Mouse (Mus musculus): ENCODE measurements around the gene Camta2. TPM values are rescaled to one million over a fixed set of nuclear protein-coding genes. Genes with fewer than 3 reads are reported as not detected.
A peak's percentile ranks its signal among the peaks of the same experiment; 100 is the strongest.

The Camta2 gene
- polyA plus RNA-seq (2014; fragmentation: Nextera tagmentation; extraction: Ambion mirVana): 24.9 and 29.0 TPM in 2 replicates

DNA sequence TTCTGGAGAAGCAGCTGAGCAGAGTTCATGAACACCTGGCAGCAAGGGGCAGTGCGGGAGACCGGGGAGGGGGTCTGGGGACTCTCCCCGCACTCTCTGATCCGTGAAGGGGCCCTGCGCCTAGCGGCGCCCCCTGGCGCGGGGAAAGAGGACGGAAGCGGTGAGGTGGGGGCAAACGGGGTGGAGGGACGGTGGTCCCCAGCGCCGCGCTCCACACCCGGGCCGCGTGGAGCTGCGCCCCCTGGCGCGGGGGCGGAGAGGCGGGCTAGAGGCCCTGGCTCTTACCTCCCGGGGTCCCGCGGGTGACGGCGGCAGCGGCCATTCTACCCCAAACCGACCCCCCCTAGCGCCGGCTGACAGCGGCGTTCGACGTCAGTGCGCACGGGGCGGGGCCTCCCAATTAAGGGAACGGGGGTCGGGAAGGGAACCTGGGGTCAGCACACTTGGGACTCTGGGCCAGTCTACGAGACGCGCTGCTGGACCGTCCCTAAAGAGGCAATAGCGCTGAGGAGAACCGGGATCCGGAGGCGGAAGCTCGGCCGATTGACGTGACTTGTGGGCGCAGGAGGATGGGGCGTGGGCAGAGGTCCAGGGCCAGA is at the start of gene Camta2:
Gene Camta2 (minus strand): TSS at position 505 of the 599 bp plus-strand sequence.
- under 1% methylated on average over 48 of the region's 55 CpGs for WGBS
- Histone ChIP-seq H3K4me1 (ENCODE audit: control insufficient read depth, insufficient read depth, low read length) (peaks cover 15% of the 10 kb centered on the region), H3K9ac (replicated peaks; ENCODE audit: low read depth, low read length) (peak within 1 kb of the TSS; percentile 92), H3K36me3 (ENCODE audit: control insufficient read depth, insufficient read depth, low read length) (peaks cover 20% of the 10 kb centered on the region), H3K27me3 (ENCODE audit: control insufficient read depth, insufficient read depth, low read length) (no peaks in the 10 kb centered on the region), H3K9me3 (ENCODE audit: control insufficient read depth, low read length) (no peaks in the 10 kb centered on the region), H3K4me2 (ENCODE audit: low read depth, low read length) (peak within 1 kb of the TSS; percentile 80), H3K27ac (ENCODE audit: low read depth, low read length) (peak within 1 kb of the TSS; percentile 83), H3K4me3 (ENCODE audit: low read depth, low read length) (peak within 1 kb of the TSS; percentile 82)
- ATAC-seq (ENCODE audit: low read depth): peak; percentile 83

DNA sequence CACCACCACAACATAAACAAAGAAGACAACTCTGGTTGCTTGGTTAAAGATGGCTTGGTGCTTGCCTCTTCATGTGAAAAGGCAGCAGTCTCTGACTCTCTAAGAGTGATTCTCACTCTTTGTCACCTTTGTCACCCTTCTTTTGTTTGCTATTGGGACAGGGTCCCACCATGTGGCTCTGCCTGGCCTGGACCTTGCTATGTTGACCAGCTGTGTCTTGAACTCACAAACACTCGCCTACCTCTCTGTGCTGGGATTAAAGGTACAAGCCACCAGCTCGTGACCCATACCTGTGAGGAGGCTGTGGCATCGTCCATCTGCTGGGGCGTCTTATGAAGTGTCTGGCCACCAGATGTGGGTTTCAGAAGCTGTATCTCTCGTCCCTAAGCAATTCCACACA is 45.4 kb upstream of the Camta2 start:
- Histone ChIP-seq H3K9ac (replicated peaks; ENCODE audit: low read depth, low read length) (no peak overlapping the region), H3K4me3 (ENCODE audit: low read depth, low read length) (no peak overlapping the region), H3K27ac (ENCODE audit: low read depth, low read length) (no peak overlapping the region), H3K27me3 (ENCODE audit: control insufficient read depth, insufficient read depth, low read length) (no peaks in the 10 kb centered on the region), H3K4me2 (ENCODE audit: low read depth, low read length) (no peak overlapping the region), H3K36me3 (ENCODE audit: control insufficient read depth, insufficient read depth, low read length) (peaks cover 3% of the 10 kb centered on the region), H3K4me1 (ENCODE audit: control insufficient read depth, insufficient read depth, low read length) (no peaks in the 10 kb centered on the region), H3K9me3 (ENCODE audit: control insufficient read depth, low read length) (no peaks in the 10 kb centered on the region)
- ATAC-seq (ENCODE audit: low read depth): no peak
- WGBS: 79% methylated on average over 5 of the region's 5 CpGs

DNA sequence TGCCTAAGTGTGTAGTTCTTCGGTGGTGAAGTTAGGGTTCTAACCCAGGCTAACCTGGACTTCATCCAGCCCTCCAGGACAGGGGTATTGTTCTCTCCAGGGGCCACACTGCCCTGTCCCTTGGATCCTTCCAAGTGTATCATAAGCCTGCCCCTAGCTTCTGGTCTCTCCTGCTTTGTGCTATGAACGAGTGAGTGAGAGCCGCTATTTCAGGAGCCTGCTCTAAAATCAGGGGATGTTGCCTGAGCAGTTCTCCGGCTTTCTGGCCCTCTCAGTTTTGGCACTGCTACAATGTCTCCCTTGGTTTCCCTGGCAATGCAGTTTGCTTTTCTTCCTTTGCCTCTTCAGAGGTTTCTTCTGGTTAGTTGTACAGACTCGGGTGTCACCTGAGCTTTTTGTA is 43.3 kb upstream of the Camta2 start:
- H3K9me3 ChIP-seq (ENCODE audit: control insufficient read depth, low read length): no peaks in the 10 kb centered on the region
- H3K27ac ChIP-seq (ENCODE audit: low read depth, low read length): no peak overlapping the region; the same call in 1 of the 2 replicates
- no peak overlapping the region for H3K9ac ChIP-seq (replicated peaks; ENCODE audit: low read depth, low read length)
- H3K4me3 ChIP-seq (ENCODE audit: low read depth, low read length): no peak overlapping the region
- H3K27me3 ChIP-seq (ENCODE audit: control insufficient read depth, insufficient read depth, low read length): no peaks in the 10 kb centered on the region
- 62% methylated on average over 5 of the region's 5 CpGs for WGBS
- H3K4me1 ChIP-seq (ENCODE audit: control insufficient read depth, insufficient read depth, low read length): no peaks in the 10 kb centered on the region
- H3K36me3 ChIP-seq (ENCODE audit: control insufficient read depth, insufficient read depth, low read length): peaks cover 19% of the 10 kb centered on the region
- no peak for ATAC-seq (ENCODE audit: low read depth)
- H3K4me2 ChIP-seq (ENCODE audit: low read depth, low read length): no peak overlapping the region

DNA sequence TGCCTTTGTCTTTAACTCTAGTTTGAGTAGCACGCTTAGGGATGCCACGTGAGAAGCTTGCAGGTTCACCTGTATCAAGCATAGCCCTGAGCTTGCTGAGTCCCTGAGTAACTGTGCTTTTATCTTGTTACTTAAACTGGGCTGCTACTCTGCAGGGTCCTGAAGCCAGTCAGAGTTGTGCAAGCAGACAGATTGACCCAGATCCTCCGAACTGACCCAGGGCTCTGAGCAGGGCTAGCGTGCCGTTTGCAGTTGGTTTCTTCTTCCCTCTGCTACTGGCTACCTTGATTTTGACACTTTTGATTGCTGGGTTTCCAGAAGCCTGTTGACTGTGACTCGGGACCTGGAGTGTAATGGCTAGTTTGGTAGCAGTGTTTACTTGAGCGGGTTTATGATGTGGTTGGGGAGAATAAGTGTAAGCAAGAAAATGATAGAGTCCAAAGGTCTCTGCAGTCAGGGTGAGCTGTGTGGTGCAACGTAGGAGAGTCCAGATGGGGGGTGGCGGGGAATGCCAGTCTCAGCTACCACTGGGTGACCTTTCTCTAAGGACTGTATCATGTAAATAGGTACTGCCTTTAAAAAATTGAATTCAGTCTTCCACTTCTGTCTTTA is 42.6 kb upstream of the Camta2 start:
- no peak overlapping the region for H3K4me3 ChIP-seq (ENCODE audit: low read depth, low read length)
- H3K27me3 ChIP-seq (ENCODE audit: control insufficient read depth, insufficient read depth, low read length): no peaks in the 10 kb centered on the region
- ATAC-seq (ENCODE audit: low read depth): no peak
- no peak overlapping the region for H3K9ac ChIP-seq (replicated peaks; ENCODE audit: low read depth, low read length)
- no peaks in the 10 kb centered on the region for H3K4me1 ChIP-seq (ENCODE audit: control insufficient read depth, insufficient read depth, low read length)
- no peaks in the 10 kb centered on the region for H3K9me3 ChIP-seq (ENCODE audit: control insufficient read depth, low read length)
- peaks cover 24% of the 10 kb centered on the region for H3K36me3 ChIP-seq (ENCODE audit: control insufficient read depth, insufficient read depth, low read length)
- H3K27ac ChIP-seq (ENCODE audit: low read depth, low read length): no peak overlapping the region; the same call in 1 of the 2 replicates
- no peak overlapping the region for H3K4me2 ChIP-seq (ENCODE audit: low read depth, low read length)
- WGBS: 86% methylated on average over 9 of the region's 9 CpGs

DNA sequence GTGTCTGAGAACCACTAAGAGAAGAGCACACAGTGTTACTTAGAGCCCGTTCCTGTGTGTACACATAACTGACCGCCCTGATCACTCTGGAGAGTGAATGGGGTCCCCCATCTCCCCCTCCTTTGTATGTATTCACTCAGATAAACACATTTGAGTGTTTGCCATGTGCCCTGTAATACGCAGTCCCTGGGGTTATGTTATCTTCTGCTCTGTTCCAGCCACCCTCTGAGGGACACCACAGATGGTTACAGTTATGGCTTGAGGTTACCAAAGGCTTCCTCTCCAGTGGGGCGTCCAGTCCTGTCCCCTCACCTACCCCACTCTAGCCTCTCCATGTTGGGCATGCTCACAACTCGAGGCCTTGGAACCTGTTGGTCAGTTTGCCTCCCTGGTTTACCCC is 39.5 kb upstream of the Camta2 start:
- Histone ChIP-seq H3K4me1 (ENCODE audit: control insufficient read depth, insufficient read depth, low read length) (no peaks in the 10 kb centered on the region), H3K9me3 (ENCODE audit: control insufficient read depth, low read length) (no peaks in the 10 kb centered on the region), H3K36me3 (ENCODE audit: control insufficient read depth, insufficient read depth, low read length) (peaks cover 38% of the 10 kb centered on the region), H3K4me2 (ENCODE audit: low read depth, low read length) (no peak overlapping the region), H3K27me3 (ENCODE audit: control insufficient read depth, insufficient read depth, low read length) (no peaks in the 10 kb centered on the region), H3K4me3 (ENCODE audit: low read depth, low read length) (no peak overlapping the region), H3K27ac (ENCODE audit: low read depth, low read length) (no peak overlapping the region), H3K9ac (replicated peaks; ENCODE audit: low read depth, low read length) (no peak overlapping the region)
- no peak for ATAC-seq (ENCODE audit: low read depth)
- WGBS: 92% methylated on average over 5 of the region's 5 CpGs

DNA sequence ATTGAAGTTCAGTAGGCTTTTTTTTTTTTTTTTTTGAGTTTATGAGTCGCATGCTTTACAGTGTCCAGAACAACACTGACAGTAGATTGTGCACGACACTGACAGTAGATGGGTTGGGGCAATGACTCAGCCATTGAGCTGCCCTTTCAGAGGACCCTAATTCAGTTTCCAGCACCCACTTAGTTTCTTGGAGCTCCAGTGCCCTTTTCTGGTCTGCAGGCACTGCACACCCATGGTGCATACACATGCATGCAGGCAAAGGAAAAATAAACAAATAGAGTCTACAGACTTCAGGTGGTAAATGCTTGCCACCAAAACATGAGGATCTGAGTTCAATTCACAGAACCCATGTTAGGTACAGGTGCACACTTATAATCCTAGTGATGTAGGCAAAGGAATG is 38.7 kb upstream of the Camta2 start:
- no peaks in the 10 kb centered on the region for H3K9me3 ChIP-seq (ENCODE audit: control insufficient read depth, low read length)
- no peak overlapping the region for H3K9ac ChIP-seq (replicated peaks; ENCODE audit: low read depth, low read length)
- H3K4me1 ChIP-seq (ENCODE audit: control insufficient read depth, insufficient read depth, low read length): no peaks in the 10 kb centered on the region
- H3K27ac ChIP-seq (ENCODE audit: low read depth, low read length): no peak overlapping the region
- no peak overlapping the region for H3K4me2 ChIP-seq (ENCODE audit: low read depth, low read length)
- peaks cover 38% of the 10 kb centered on the region for H3K36me3 ChIP-seq (ENCODE audit: control insufficient read depth, insufficient read depth, low read length)
- no peak overlapping the region for H3K4me3 ChIP-seq (ENCODE audit: low read depth, low read length)
- 92% methylated on average over 2 of the region's 2 CpGs for WGBS
- ATAC-seq (ENCODE audit: low read depth): no peak
- no peaks in the 10 kb centered on the region for H3K27me3 ChIP-seq (ENCODE audit: control insufficient read depth, insufficient read depth, low read length)

DNA sequence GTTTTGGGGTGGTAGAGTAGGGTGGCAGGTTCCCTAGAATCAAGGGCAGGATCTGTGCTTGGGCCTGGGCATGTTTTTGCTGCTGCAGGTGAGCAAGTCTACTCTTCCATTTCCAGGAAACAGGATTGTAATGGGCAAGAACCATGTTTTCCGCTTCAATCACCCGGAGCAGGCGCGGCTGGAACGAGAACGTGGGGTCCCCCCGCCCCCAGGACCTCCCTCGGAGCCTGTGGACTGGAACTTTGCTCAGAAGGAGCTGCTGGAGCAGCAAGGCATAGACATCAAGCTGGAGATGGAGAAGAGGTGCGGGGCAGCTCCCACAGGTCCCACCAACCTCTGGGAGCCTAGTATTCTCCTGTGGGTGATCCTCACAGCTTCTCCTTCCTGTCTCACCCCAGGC is 36.8 kb upstream of the Camta2 start:
- H3K27ac ChIP-seq (ENCODE audit: low read depth, low read length): no peak overlapping the region
- WGBS: 96% methylated on average over 9 of the region's 9 CpGs
- H3K27me3 ChIP-seq (ENCODE audit: control insufficient read depth, insufficient read depth, low read length): no peaks in the 10 kb centered on the region
- no peaks in the 10 kb centered on the region for H3K9me3 ChIP-seq (ENCODE audit: control insufficient read depth, low read length)
- no peak overlapping the region for H3K9ac ChIP-seq (replicated peaks; ENCODE audit: low read depth, low read length)
- H3K4me2 ChIP-seq (ENCODE audit: low read depth, low read length): no peak overlapping the region
- no peak overlapping the region for H3K4me3 ChIP-seq (ENCODE audit: low read depth, low read length)
- no peaks in the 10 kb centered on the region for H3K4me1 ChIP-seq (ENCODE audit: control insufficient read depth, insufficient read depth, low read length)
- no peak for ATAC-seq (ENCODE audit: low read depth)
- H3K36me3 ChIP-seq (ENCODE audit: control insufficient read depth, insufficient read depth, low read length): peaks cover 51% of the 10 kb centered on the region

DNA sequence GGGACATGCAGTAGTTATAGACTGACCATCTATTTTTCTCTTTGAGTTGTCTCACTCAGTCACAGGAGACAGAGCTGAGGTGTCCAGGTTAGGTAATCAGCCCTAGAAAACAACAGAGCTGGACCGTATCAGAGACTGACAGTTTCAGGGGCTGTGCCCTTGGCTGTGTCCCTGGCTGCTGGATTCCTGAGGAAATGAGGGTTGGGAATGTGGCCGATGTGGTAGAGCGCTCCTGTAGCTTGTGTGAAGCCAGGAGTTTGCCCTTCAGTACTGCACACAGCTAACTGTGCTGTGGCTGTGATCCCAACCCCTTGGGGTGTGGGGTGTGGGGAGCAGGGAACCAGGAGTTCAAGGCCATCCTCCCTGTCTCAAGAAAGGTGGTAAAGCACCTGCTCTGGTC is 33.2 kb upstream of the Camta2 start:
- Histone ChIP-seq H3K9ac (replicated peaks; ENCODE audit: low read depth, low read length) (no peak overlapping the region), H3K27ac (ENCODE audit: low read depth, low read length) (no peak overlapping the region), H3K9me3 (ENCODE audit: control insufficient read depth, low read length) (no peaks in the 10 kb centered on the region), H3K4me1 (ENCODE audit: control insufficient read depth, insufficient read depth, low read length) (no peaks in the 10 kb centered on the region), H3K4me2 (ENCODE audit: low read depth, low read length) (no peak overlapping the region), H3K36me3 (ENCODE audit: control insufficient read depth, insufficient read depth, low read length) (peaks cover 40% of the 10 kb centered on the region), H3K27me3 (ENCODE audit: control insufficient read depth, insufficient read depth, low read length) (no peaks in the 10 kb centered on the region), H3K4me3 (ENCODE audit: low read depth, low read length) (no peak overlapping the region)
- WGBS: 96% methylated on average over 3 of the region's 3 CpGs
- no peak for ATAC-seq (ENCODE audit: low read depth)

DNA sequence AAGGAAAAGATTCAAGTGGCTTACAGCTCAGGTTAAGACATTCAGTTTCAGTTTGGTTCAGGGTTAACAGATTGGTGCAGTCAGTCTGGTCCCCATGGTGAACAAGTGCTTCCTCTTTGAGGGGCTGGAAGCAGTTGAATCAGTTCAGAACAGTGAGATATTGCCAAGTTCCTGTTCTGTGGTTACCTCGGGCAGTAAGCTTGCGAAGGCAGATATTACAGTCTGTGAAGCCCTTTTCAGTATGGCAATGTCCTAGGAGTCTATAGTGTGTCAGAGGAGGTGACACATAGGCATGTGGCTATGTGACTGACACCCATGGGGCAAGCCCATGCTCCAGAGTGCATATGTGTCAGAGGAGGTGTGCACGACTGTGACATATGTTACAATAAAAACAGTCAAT is 32.7 kb upstream of the Camta2 start:
- Histone ChIP-seq H3K36me3 (ENCODE audit: control insufficient read depth, insufficient read depth, low read length) (peaks cover 39% of the 10 kb centered on the region), H3K27me3 (ENCODE audit: control insufficient read depth, insufficient read depth, low read length) (no peaks in the 10 kb centered on the region), H3K9me3 (ENCODE audit: control insufficient read depth, low read length) (no peaks in the 10 kb centered on the region), H3K27ac (ENCODE audit: low read depth, low read length) (no peak overlapping the region), H3K4me3 (ENCODE audit: low read depth, low read length) (no peak overlapping the region), H3K4me1 (ENCODE audit: control insufficient read depth, insufficient read depth, low read length) (no peaks in the 10 kb centered on the region), H3K9ac (replicated peaks; ENCODE audit: low read depth, low read length) (no peak overlapping the region), H3K4me2 (ENCODE audit: low read depth, low read length) (no peak overlapping the region)
- WGBS: 95% methylated on average over 3 of the region's 3 CpGs
- no peak for ATAC-seq (ENCODE audit: low read depth)

Data from neural tube, embryonic 14.5 days (tissue).